Mouse (Mus musculus) CD8-positive naive resting alpha-beta T cell, adult 57 days (primary cell): ENCODE results near the gene Slc7a4. TPM values are rescaled to one million over a fixed set of nuclear protein-coding genes. Genes with fewer than 3 reads are reported as not detected.

Experiments
- total RNA-seq: library from RNA; stranded (reverse); gene quantifications from one replicate; pipeline ENCODE4 v1.2.4, GENCODE M21; 2023

Gene Slc7a4
- 0.34 TPM for total RNA-seq

GRCm38 (mm10) chr16:17583064-17583463 is at the start of gene Slc7a4:
Slc7a4 (minus strand) TSS chr16:17583214.

GRCm38 (mm10) chr16:17619198-17620105 is 36.4 kb upstream of the Slc7a4 start, which contains the start of gene Smpd4:
Smpd4 (plus strand) TSS chr16:17619354.

GRCm38 (mm10) chr16:17561751-17562208 is 21.2 kb downstream of the Slc7a4 start, which contains the start of gene P2rx6:
P2rx6 (plus strand) TSS chr16:17561885.

GRCm38 (mm10) chr16:17561128-17561750 is 21.8 kb downstream of the Slc7a4 start, which contains the start of gene Lrrc74b:
Lrrc74b (minus strand) TSS chr16:17561247.

GRCm38 (mm10) chr16:17530640-17531288 is 52.2 kb downstream of the Slc7a4 start, which contains the start of gene Thap7:
Thap7 (minus strand) TSS chr16:17531136.

Other genes with a start within 250 kb of the Slc7a4 start
- 20.9 TPM for gene Snap29, start 177.2 kb downstream of the Slc7a4 start, total RNA-seq
- 107 TPM for gene Pi4ka, start 176.9 kb downstream of the Slc7a4 start, total RNA-seq
- gene Crkl, start 131.2 kb downstream of the Slc7a4 start, total RNA-seq, result 50.7 TPM
- not detected for gene Aifm3, start 93.6 kb downstream of the Slc7a4 start, total RNA-seq
- 73.7 TPM for gene Lztr1, start 74.5 kb downstream of the Slc7a4 start, total RNA-seq
- gene Thap7, start 52.1 kb downstream of the Slc7a4 start, total RNA-seq, result 39.9 TPM
- gene Lrrc74b, start 22.0 kb downstream of the Slc7a4 start, total RNA-seq, result not detected
- gene P2rx6, start 21.3 kb downstream of the Slc7a4 start, total RNA-seq, result not detected
- 44.3 TPM for gene Smpd4, start 36.1 kb upstream of the Slc7a4 start, total RNA-seq
- gene Ccdc74a, start 63.3 kb upstream of the Slc7a4 start, total RNA-seq, result 0.89 TPM
- 166 TPM for gene Med15, start 149.7 kb upstream of the Slc7a4 start, total RNA-seq
- gene Klhl22, start 176.4 kb upstream of the Slc7a4 start, total RNA-seq, result 26.3 TPM
- gene Scarf2, start 214.1 kb upstream of the Slc7a4 start, total RNA-seq, result not detected
- not detected for gene B830017H08Rik, start 249.9 kb upstream of the Slc7a4 start, total RNA-seq